Comparison of ENCODE assay signal across 29 mouse cellular contexts in genomic region chr5:113635861-113636565, GRCm38 (mm10). TPM values are rescaled to one million over a fixed set of nuclear protein-coding genes. Genes with fewer than 3 reads are reported as not detected.
DNase-seq lines count a peak whose midpoint lies in the region; ATAC-seq lines count a peak whose summit lies in the region.
"Had no signal": no experiment of that assay in that cellular context is flagged by ENCODE, and none has a peak within 500 bp of the region (broad histone marks: within the 10 kb centered on the region; RNA-seq: fewer than 3 reads in every experiment).

No protein-coding gene starts in this region.

- no peaks in the 10 kb centered on the region for H3K36me3 ChIP-seq in heart, embryonic 12.5 days
- no peaks in the 10 kb centered on the region for H3K36me3 ChIP-seq in liver, embryonic 12.5 days
- H3K36me3 ChIP-seq: forebrain, embryonic 12.5 days; heart, embryonic 15.5 days; hindbrain, embryonic 10.5 days; hindbrain, embryonic 15.5 days; limb, embryonic 13.5 days had no signal

- ATAC-seq in heart, embryonic 12.5 days (ENCODE audit: insufficient number of reproducible peaks, low FRiP score), result no peak
- no peak for ATAC-seq in liver, embryonic 12.5 days
- ATAC-seq: inflammation-experienced regulatory T-cells, adult 6 months; liver, postnatal 0 days; Patski had no signal

- peak; percentile 97 for DNase-seq in heart, adult 11 months
- DNase-seq in kidney, adult 9 months, result peak; percentile 42
- DNase-seq in kidney, postnatal 10 days, result no peak
- peak; percentile 54 for DNase-seq in fat pad, adult 2 months (ENCODE audit: extremely low read depth, low read depth, low spot score)
- peak; percentile 60 for DNase-seq in lung, postnatal 10 days
- DNase-seq in natural killer cell, adult 2 months (ENCODE audit: low spot score in 2 of 2), result no peak
- DNase-seq: adrenal gland, postnatal 25 days; cerebellum, adult 18-20 months; cerebellum, postnatal 14 days; gastrocnemius, postnatal 14 days; kidney, adult 18-20 months; layer of hippocampus, adult 9-11 months; liver, postnatal 0 days; midbrain, embryonic 14.5 days; right cerebral cortex, adult 18-20 months; spleen, adult 18-20 months; thymus, postnatal 14 days had no signal

- H3K9ac ChIP-seq in heart, embryonic 12.5 days, result no peak overlapping the region
- H3K9ac ChIP-seq in liver, embryonic 12.5 days, result no peak overlapping the region
- H3K9ac ChIP-seq: forebrain, embryonic 12.5 days; heart, embryonic 15.5 days; hindbrain, embryonic 15.5 days; limb, embryonic 13.5 days; liver, postnatal 0 days had no signal

- H3K27ac ChIP-seq in heart, embryonic 12.5 days (ENCODE audit: poor library complexity, severe bottlenecking), result no peak overlapping the region
- no peak overlapping the region for H3K27ac ChIP-seq in liver, embryonic 12.5 days
- H3K27ac ChIP-seq: forebrain, embryonic 12.5 days; heart, embryonic 15.5 days; hindbrain, embryonic 10.5 days; hindbrain, embryonic 15.5 days; kidney, postnatal 0 days; limb, embryonic 13.5 days had no signal

- H3K4me2 ChIP-seq in heart, embryonic 12.5 days, result no peak overlapping the region
- no peak overlapping the region for H3K4me2 ChIP-seq in liver, embryonic 12.5 days
- H3K4me2 ChIP-seq: forebrain, embryonic 12.5 days; heart, embryonic 15.5 days; hindbrain, embryonic 15.5 days; limb, embryonic 13.5 days; liver, embryonic 11.5 days had no signal

- WGBS in heart, embryonic 12.5 days, result 65% methylated on average over 15 of the region's 15 CpGs
- WGBS in liver, embryonic 12.5 days (ENCODE audit: insufficient replicate concordance), result 66% methylated on average over 15 of the region's 15 CpGs

- H3K4me1 ChIP-seq in heart, embryonic 12.5 days (replicated peaks), result peaks cover 47% of the 10 kb centered on the region
- no peaks in the 10 kb centered on the region for H3K4me1 ChIP-seq in liver, embryonic 12.5 days

- H3K9me3 ChIP-seq in heart, embryonic 12.5 days (replicated peaks), result no peaks in the 10 kb centered on the region
- H3K9me3 ChIP-seq in liver, embryonic 12.5 days (replicated peaks), result no peaks in the 10 kb centered on the region
- H3K9me3 ChIP-seq: forebrain, embryonic 12.5 days; heart, embryonic 15.5 days; hindbrain, embryonic 10.5 days; hindbrain, embryonic 15.5 days; limb, embryonic 13.5 days had no signal

- peaks cover 42% of the 10 kb centered on the region for H3K27me3 ChIP-seq in heart, embryonic 12.5 days (replicated peaks)
- H3K27me3 ChIP-seq in liver, embryonic 12.5 days (replicated peaks), result 0 out of 2 replicates have a peak, but pooled peaks cover 1% of the 10 kb centered on the region
- H3K27me3 ChIP-seq: forebrain, embryonic 12.5 days; hindbrain, embryonic 15.5 days; Patski had no signal

- no peak overlapping the region for H3K4me3 ChIP-seq in heart, embryonic 12.5 days
- no peak overlapping the region for H3K4me3 ChIP-seq in liver, embryonic 12.5 days
- H3K4me3 ChIP-seq: erythroblast, embryonic 14.5 days; forebrain, embryonic 12.5 days; heart, embryonic 15.5 days; hindbrain, embryonic 10.5 days; hindbrain, embryonic 15.5 days; limb, embryonic 13.5 days had no signal

RNA-seq across cellular contexts. Expression of gene Cmklr1, which starts 14.2 kb away (rescaled TPM):
- polyA plus RNA-seq in heart, embryonic 12.5 days (2016; fragmentation: Nextera tagmentation; extraction: Ambion mirVana), result 1.4 and 1.8 TPM in 2 replicates
- polyA plus RNA-seq in liver, embryonic 12.5 days (2016; fragmentation: Nextera tagmentation; extraction: Ambion mirVana), result 1.7 and 1.9 TPM in 2 replicates
- polyA plus RNA-seq: erythroblast, embryonic 14.5 days; Patski had no signal

Comparison
In these comparisons a context has a peak if more than half of its experiments do, and no peak if none do; other contexts are left out.
1. DNase-seq: peak in heart, adult 11 months (single experiment), kidney, adult 9 months (single experiment), fat pad, adult 2 months (single experiment) and lung, postnatal 10 days (single experiment); none in kidney, postnatal 10 days (single experiment) and natural killer cell, adult 2 months (0 of 2).